Mouse (Mus musculus) heart, adult 2 months (tissue): Measurements from ENCODE around the gene Klhl25.

Source experiments
- CTCF ChIP-seq: fragments of 200-600 bp; IDR thresholded peaks from 2 replicates; pipeline ENCODE4 v1.8.1; 2022; ENCODE audit warnings: antibody characterized with exemption, mild to moderate bottlenecking, moderate library complexity
- EP300 ChIP-seq: fragments of 200-500 bp; IDR thresholded peaks from 2 replicates; pipeline ENCODE4 v1.6.1; 2011; ENCODE audit warnings: low read depth, low read length, control low read depth; ENCODE audit not compliant: insufficient read depth
- POLR2A ChIP-seq: fragments of 200-500 bp; IDR thresholded peaks from 2 replicates; pipeline ENCODE4 v1.6.1; 2011; ENCODE audit warnings: mild to moderate bottlenecking, low read depth, low read length, control low read depth; ENCODE audit not compliant: insufficient read depth

- TF ChIP-seq CTCF (no peak), EP300 (no peak), POLR2A (no peak)
These were observed 24.6 kb downstream of the Klhl25 start for GRCm38 (mm10) chr7:75872697-75873096.
